Mouse (Mus musculus): Measurements from ENCODE around the gene Mtg2. TPM values are rescaled to one million over a fixed set of nuclear protein-coding genes. Genes with fewer than 3 reads are reported as not detected.
A peak's percentile ranks its signal among the peaks of the same experiment; 100 is the strongest.

The Mtg2 gene
- polyA plus RNA-seq, 1 experiment from 2014 or later = 11.1 TPM

- H3K4me2 ChIP-seq (replicated peaks; ENCODE audit: low read depth) = peak overlapping the region; percentile 98
- no peaks in the 10 kb centered on the region for H3K9me3 ChIP-seq (ENCODE audit: control insufficient read depth)
- WGBS = under 1% methylated on average over 63 of the region's 66 CpGs
- peaks cover 5% of the 10 kb centered on the region; the same call in 1 of the 2 replicates for H3K4me1 ChIP-seq (replicated peaks; ENCODE audit: control insufficient read depth, insufficient read depth, low read length)
- peak overlapping the region; percentile 89 for H3K27ac ChIP-seq (ENCODE audit: low read depth, low read length)
- peak overlapping the region; percentile 73 for H3K9ac ChIP-seq (ENCODE audit: low read depth, low read length)
- ATAC-seq = peak; percentile 64
- H3K4me3 ChIP-seq (ENCODE audit: low read depth, low read length) = peak overlapping the region; percentile 99
- TF ChIP-seq CTCF (IDR thresholded peaks at IDR 0.05; ENCODE audit: low read depth) = no peak
- peaks cover 25% of the 10 kb centered on the region for H3K36me3 ChIP-seq (ENCODE audit: control insufficient read depth, insufficient read depth)
- no peaks in the 10 kb centered on the region for H3K27me3 ChIP-seq (replicated peaks; ENCODE audit: control insufficient read depth, insufficient read depth, low read length)
These were observed 28.7 kb upstream of the Mtg2 start for GRCm38 (mm10) chr2:180041577-180042255.

DNA sequence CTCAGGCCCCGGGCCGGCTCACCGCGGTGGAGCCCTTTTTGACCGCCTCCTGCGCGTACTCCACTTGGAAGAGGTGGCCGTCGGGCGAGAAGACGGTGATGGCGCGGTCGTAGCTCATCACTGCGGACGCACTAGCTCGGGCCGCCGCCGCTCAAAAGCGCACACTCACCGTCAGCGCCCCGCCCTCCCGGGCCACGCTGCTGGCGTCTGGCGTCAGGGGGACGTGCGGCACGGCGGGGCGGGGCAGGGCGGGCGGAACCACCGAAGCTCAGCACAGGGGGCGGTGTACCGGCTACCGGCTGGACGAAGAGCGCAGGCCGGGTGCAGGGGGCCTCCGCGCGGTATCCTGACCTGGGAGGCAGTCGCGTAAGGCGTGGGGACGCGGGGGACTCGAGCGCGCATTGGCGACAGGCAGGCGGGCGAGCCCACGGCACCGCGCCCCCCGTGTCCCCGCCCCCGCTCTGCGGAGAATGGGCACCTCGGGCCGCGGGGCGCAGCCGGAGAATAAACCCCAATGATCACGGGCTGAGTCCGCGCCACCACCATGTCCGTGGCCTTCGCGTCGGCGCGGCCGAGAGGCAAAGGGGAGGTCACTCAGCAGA is 28.0 kb upstream of the Mtg2 start, which contains the start of the genes Psma7 and Ss18l1:
Gene Psma7 (minus strand): TSS at position 178 of the 602 bp plus-strand sequence.
Gene Ss18l1 (plus strand): TSS at position 254 of the 602 bp plus-strand sequence.
- peak; percentile 94 for ATAC-seq
- Histone ChIP-seq H3K36me3 (ENCODE audit: control insufficient read depth, insufficient read depth) (peaks cover 19% of the 10 kb centered on the region), H3K4me3 (ENCODE audit: low read depth, low read length) (peak within 1 kb of the TSS; percentile 99), H3K4me2 (replicated peaks; ENCODE audit: low read depth) (peak within 1 kb of the TSS; percentile 98), H3K9me3 (ENCODE audit: control insufficient read depth) (no peaks in the 10 kb centered on the region), H3K27ac (ENCODE audit: low read depth, low read length) (peak within 1 kb of the TSS; percentile 89), H3K27me3 (replicated peaks; ENCODE audit: control insufficient read depth, insufficient read depth, low read length) (no peaks in the 10 kb centered on the region), H3K9ac (ENCODE audit: low read depth, low read length) (peak within 1 kb of the TSS; percentile 73), H3K4me1 (replicated peaks; ENCODE audit: control insufficient read depth, insufficient read depth, low read length) (peaks cover 5% of the 10 kb centered on the region; the same call in 1 of the 2 replicates)
- peak; percentile 52 for TF ChIP-seq CTCF (IDR thresholded peaks at IDR 0.05; ENCODE audit: low read depth)
- under 1% methylated on average over 76 of the region's 78 CpGs for WGBS

- no peaks in the 10 kb centered on the region for H3K27me3 ChIP-seq (replicated peaks; ENCODE audit: control insufficient read depth, insufficient read depth, low read length)
- peaks cover 5% of the 10 kb centered on the region; the same call in 1 of the 2 replicates for H3K4me1 ChIP-seq (replicated peaks; ENCODE audit: control insufficient read depth, insufficient read depth, low read length)
- H3K36me3 ChIP-seq (ENCODE audit: control insufficient read depth, insufficient read depth) = peaks cover 12% of the 10 kb centered on the region
- WGBS = under 1% methylated on average over 57 of the region's 66 CpGs
- peak overlapping the region; percentile 89 for H3K27ac ChIP-seq (ENCODE audit: low read depth, low read length)
- H3K4me3 ChIP-seq (ENCODE audit: low read depth, low read length) = peak overlapping the region; percentile 99
- H3K9me3 ChIP-seq (ENCODE audit: control insufficient read depth) = no peaks in the 10 kb centered on the region
- H3K4me2 ChIP-seq (replicated peaks; ENCODE audit: low read depth) = peak overlapping the region; percentile 98
- peak overlapping the region; percentile 73 for H3K9ac ChIP-seq (ENCODE audit: low read depth, low read length)
- ATAC-seq = peak; percentile 28
- TF ChIP-seq CTCF (IDR thresholded peaks at IDR 0.05; ENCODE audit: low read depth) = no peak
These were observed 27.4 kb upstream of the Mtg2 start for GRCm38 (mm10) chr2:180042858-180043515.

- H3K27ac ChIP-seq (ENCODE audit: low read depth, low read length) = no peak overlapping the region
- WGBS = 41% methylated on average over 4 of the region's 4 CpGs
These were observed 25.1 kb upstream of the Mtg2 start for GRCm38 (mm10) chr2:180045283-180045682.

DNA sequence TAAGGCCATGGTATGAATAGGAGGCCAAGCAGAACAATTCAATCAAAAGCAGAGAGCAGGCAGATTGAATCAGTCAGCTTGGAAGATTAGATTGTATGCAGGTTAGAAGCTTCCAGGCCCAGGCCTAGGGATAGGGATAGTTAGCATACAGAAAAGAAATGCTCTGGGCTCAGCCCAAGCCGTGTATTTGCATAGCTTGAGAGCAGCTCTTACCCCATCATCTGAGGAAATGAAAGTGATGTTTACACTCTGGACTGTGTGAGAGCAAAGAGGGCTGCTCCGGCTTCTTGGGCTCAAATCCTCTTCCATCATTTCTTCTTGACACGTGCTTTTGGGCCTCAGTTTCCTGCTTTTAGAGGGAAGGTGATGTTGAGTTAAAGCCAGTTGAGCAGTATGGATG is 22.8 kb upstream of the Mtg2 start:
- no peak for TF ChIP-seq CTCF (IDR thresholded peaks at IDR 0.05; ENCODE audit: low read depth)
- Histone ChIP-seq H3K27me3 (replicated peaks; ENCODE audit: control insufficient read depth, insufficient read depth, low read length) (no peaks in the 10 kb centered on the region), H3K36me3 (ENCODE audit: control insufficient read depth, insufficient read depth) (no peaks in the 10 kb centered on the region), H3K4me1 (replicated peaks; ENCODE audit: control insufficient read depth, insufficient read depth, low read length) (no peaks in the 10 kb centered on the region), H3K9ac (ENCODE audit: low read depth, low read length) (no peak overlapping the region), H3K4me3 (ENCODE audit: low read depth, low read length) (no peak overlapping the region), H3K27ac (ENCODE audit: low read depth, low read length) (no peak overlapping the region), H3K9me3 (ENCODE audit: control insufficient read depth) (no peaks in the 10 kb centered on the region), H3K4me2 (replicated peaks; ENCODE audit: low read depth) (no peak overlapping the region)
- 80% methylated on average over 3 of the region's 3 CpGs for WGBS
- ATAC-seq = no peak

More at GRCm38 (mm10) chr2:180045283-180045682, 25.1 kb upstream of the Mtg2 start:
- H3K9ac ChIP-seq (ENCODE audit: low read depth, low read length) = no peak overlapping the region
- no peak overlapping the region for H3K4me3 ChIP-seq (ENCODE audit: low read depth, low read length)
- H3K27me3 ChIP-seq (replicated peaks; ENCODE audit: control insufficient read depth, insufficient read depth, low read length) = no peaks in the 10 kb centered on the region
- no peaks in the 10 kb centered on the region for H3K9me3 ChIP-seq (ENCODE audit: control insufficient read depth)
- TF ChIP-seq CTCF (IDR thresholded peaks at IDR 0.05; ENCODE audit: low read depth) = peak; percentile 82
- no peaks in the 10 kb centered on the region for H3K36me3 ChIP-seq (ENCODE audit: control insufficient read depth, insufficient read depth)
- H3K4me2 ChIP-seq (replicated peaks; ENCODE audit: low read depth) = no peak overlapping the region
- peaks cover 5% of the 10 kb centered on the region; the same call in 1 of the 2 replicates for H3K4me1 ChIP-seq (replicated peaks; ENCODE audit: control insufficient read depth, insufficient read depth, low read length)
- ATAC-seq = no peak

Data from intestine, postnatal 0 days (tissue).